Mouse (Mus musculus) heart, adult 11 months (tissue): ENCODE measurements around the gene Olfr1431.
"Not testable (repeated sequence)": the region's sequence is repeated elsewhere in the genome, so short reads cannot be mapped to it uniquely, and the experiment has no call there.

ENCODE experiments used
- DNase-seq: peaks from one replicate; pipeline ENCODE4 v3.0.0; 2022

Olfr1431 gene

GRCm38 (mm10) chr19:12200334-12200733 is at the start of gene Olfr1431:
TSS of gene Olfr1431 (plus strand) at chr19:12200634.
- DNase-seq = no peak

GRCm38 (mm10) chr19:12170062-12170599 is 30.3 kb upstream of the Olfr1431 start, which contains the start of gene Olfr1555-ps1:
TSS of gene Olfr1555-ps1 (minus strand) at chr19:12170112.
- DNase-seq = not testable (repeated sequence)

GRCm38 (mm10) chr19:12175431-12175830 is 25.0 kb upstream of the Olfr1431 start:
- DNase-seq = not testable (repeated sequence)

GRCm38 (mm10) chr19:12199076-12199475 is 1.4 kb upstream of the Olfr1431 start:
- not testable (repeated sequence) for DNase-seq

GRCm38 (mm10) chr19:12232496-12232895 is 32.1 kb downstream of the Olfr1431 start, which contains the start of gene Olfr1432:
TSS of gene Olfr1432 (minus strand) at chr19:12232596.
- not testable (repeated sequence) for DNase-seq

GRCm38 (mm10) chr19:12241559-12241958 is 41.1 kb downstream of the Olfr1431 start, which contains the start of gene Olfr262:
TSS of gene Olfr262 (minus strand) at chr19:12241659.
- DNase-seq = no peak

GRCm38 (mm10) chr19:12260732-12261131 is 60.3 kb downstream of the Olfr1431 start, which contains the start of gene Olfr235:
TSS of gene Olfr235 (plus strand) at chr19:12261032.
- DNase-seq = no peak
